Mouse (Mus musculus): ENCODE results near the gene Gm17409. TPM values are rescaled to one million over a fixed set of nuclear protein-coding genes. Genes with fewer than 3 reads are reported as not detected.
A peak's percentile ranks its signal among the peaks of the same experiment; 100 is the strongest.

The Gm17409 gene
- polyA plus RNA-seq, 2 experiments = not detected

DNA sequence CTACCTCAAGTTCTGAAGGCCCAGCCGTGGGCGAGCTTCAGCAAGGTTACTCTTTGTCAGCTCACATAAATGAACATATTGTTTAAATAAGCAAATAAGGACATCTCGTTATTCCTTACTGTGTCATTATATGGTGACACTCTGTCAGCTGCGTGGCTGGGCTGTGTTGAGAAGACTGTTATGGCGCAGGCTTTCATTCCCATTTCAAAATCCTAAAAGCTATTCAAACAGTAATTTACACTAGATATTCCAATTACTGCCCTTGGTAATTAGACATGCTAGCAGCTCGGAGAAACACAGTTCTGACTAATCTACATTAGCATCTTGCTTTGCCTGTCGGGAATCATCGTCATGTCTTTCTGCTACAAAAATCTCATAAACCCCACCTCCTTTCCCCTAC is 5.7 kb downstream of the Gm17409 start:
- no peak for TF ChIP-seq CTCF (IDR thresholded peaks at IDR 0.05; ENCODE audit: low read depth)
- TF ChIP-seq EP300 (IDR thresholded peaks at IDR 0.05; ENCODE audit: low read depth) = no peak
- no peak for ATAC-seq (ENCODE audit: insufficient read depth)
- DNase-seq (ENCODE audit: low read depth in 3 of 3, low spot score in 3 of 3) = no peak
- no peak overlapping the region for H3K4me2 ChIP-seq (ENCODE audit: low read depth)
- no peaks in the 10 kb centered on the region for H3K9me3 ChIP-seq (ENCODE audit: control insufficient read depth, low read length)
- H3K4me3 ChIP-seq (ENCODE audit: insufficient read depth in 1 of 2, low read depth in 2 of 2, low read length in 2 of 2) = no peak overlapping the region
- no peaks in the 10 kb centered on the region for H3K27me3 ChIP-seq (ENCODE audit: control insufficient read depth, insufficient read depth, low read length)
- 68% methylated on average over 8 of the region's 8 CpGs for WGBS (ENCODE audit: insufficient replicate concordance)
- no peaks in the 10 kb centered on the region for H3K36me3 ChIP-seq (replicated peaks; ENCODE audit: control insufficient read depth, insufficient read depth, low read depth)
- no peak overlapping the region for H3K9ac ChIP-seq (replicated peaks)
- no peaks in the 10 kb centered on the region for H3K4me1 ChIP-seq (replicated peaks; ENCODE audit: control insufficient read depth in 2 of 2, insufficient read depth in 2 of 2, low read length in 1 of 2)
- no peak overlapping the region for H3K27ac ChIP-seq

GRCm38 (mm10) chr2:58476956-58477715 is 7.2 kb downstream of the Gm17409 start:
- Histone ChIP-seq H3K9me3 (ENCODE audit: control insufficient read depth, low read length) (no peaks in the 10 kb centered on the region), H3K4me2 (ENCODE audit: low read depth) (no peak overlapping the region), H3K27me3 (ENCODE audit: control insufficient read depth, insufficient read depth, low read length) (no peaks in the 10 kb centered on the region), H3K4me3 (ENCODE audit: insufficient read depth in 1 of 2, low read depth in 2 of 2, low read length in 2 of 2) (no peak overlapping the region), H3K27ac (no peak overlapping the region), H3K9ac (replicated peaks) (no peak overlapping the region), H3K4me1 (replicated peaks; ENCODE audit: control insufficient read depth in 2 of 2, insufficient read depth in 2 of 2, low read length in 1 of 2) (no peaks in the 10 kb centered on the region; a peak in 1 of 4 replicates), H3K36me3 (replicated peaks; ENCODE audit: control insufficient read depth, insufficient read depth, low read depth) (no peaks in the 10 kb centered on the region)
- DNase-seq (ENCODE audit: low read depth in 3 of 3, low spot score in 3 of 3) (peak; percentile 15 to 28 (median 20)), ATAC-seq (ENCODE audit: insufficient read depth) (no peak)
- TF ChIP-seq EP300 (IDR thresholded peaks at IDR 0.05; ENCODE audit: low read depth) (no peak), CTCF (IDR thresholded peaks at IDR 0.05; ENCODE audit: low read depth) (peak; percentile 48; the same call in 1 of the 2 replicates)
- WGBS (ENCODE audit: insufficient replicate concordance) = 52% methylated on average over 12 of the region's 12 CpGs

DNA sequence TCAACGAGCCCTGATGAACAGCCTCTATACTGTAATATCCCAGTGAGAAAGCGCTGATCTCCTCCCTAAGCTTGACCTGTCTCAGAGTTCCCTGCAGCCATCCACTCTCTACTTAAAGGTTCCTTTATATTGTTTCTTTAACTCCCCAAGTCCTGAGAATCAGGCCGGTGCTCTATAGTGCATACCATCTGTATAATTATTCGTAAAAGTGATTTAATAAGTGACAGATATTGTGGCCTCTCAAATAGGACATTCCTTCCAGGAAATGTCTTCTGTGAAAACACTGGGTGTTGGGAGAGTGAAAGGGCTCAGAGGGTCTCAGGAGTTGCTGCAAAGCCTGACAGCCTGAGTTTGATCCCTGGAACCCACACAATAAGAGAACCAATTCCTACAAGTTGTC is 8.2 kb downstream of the Gm17409 start:
- H3K4me1 ChIP-seq (replicated peaks; ENCODE audit: control insufficient read depth in 2 of 2, insufficient read depth in 2 of 2, low read length in 1 of 2) = no peaks in the 10 kb centered on the region; a peak in 1 of 4 replicates
- no peak overlapping the region for H3K27ac ChIP-seq
- no peak for DNase-seq (ENCODE audit: low read depth in 3 of 3, low spot score in 3 of 3)
- no peak for TF ChIP-seq CTCF (IDR thresholded peaks at IDR 0.05; ENCODE audit: low read depth)
- no peak for TF ChIP-seq EP300 (IDR thresholded peaks at IDR 0.05; ENCODE audit: low read depth)
- 78% methylated on average over 4 of the region's 4 CpGs for WGBS (ENCODE audit: insufficient replicate concordance)
- H3K9me3 ChIP-seq (ENCODE audit: control insufficient read depth, low read length) = no peaks in the 10 kb centered on the region
- no peak for ATAC-seq (ENCODE audit: insufficient read depth)
- no peaks in the 10 kb centered on the region for H3K27me3 ChIP-seq (ENCODE audit: control insufficient read depth, insufficient read depth, low read length)
- no peak overlapping the region for H3K9ac ChIP-seq (replicated peaks)
- H3K4me2 ChIP-seq (ENCODE audit: low read depth) = no peak overlapping the region
- H3K36me3 ChIP-seq (replicated peaks; ENCODE audit: control insufficient read depth, insufficient read depth, low read depth) = no peaks in the 10 kb centered on the region
- no peak overlapping the region for H3K4me3 ChIP-seq (ENCODE audit: insufficient read depth in 1 of 2, low read depth in 2 of 2, low read length in 2 of 2)

DNA sequence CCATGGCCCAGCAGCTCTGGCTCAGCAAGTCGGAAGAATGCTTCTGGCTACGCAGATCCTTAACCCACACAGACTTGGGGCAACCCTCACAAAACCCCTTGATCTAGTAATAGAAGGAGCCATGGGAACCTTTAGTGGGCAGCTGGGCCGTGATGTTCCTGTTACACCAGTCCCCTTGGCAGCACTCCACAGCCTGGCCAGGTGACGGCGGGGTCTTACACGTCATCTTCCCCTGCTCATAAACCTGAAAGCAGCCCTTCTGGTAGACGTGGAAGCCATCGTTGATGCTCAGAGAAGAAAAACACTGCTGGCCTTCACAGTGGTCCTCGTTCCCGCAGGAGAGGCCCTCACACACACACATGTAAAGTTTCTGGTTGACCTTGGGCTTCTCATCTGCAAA is 9.6 kb downstream of the Gm17409 start:
- ATAC-seq (ENCODE audit: insufficient read depth) (no peak), DNase-seq (ENCODE audit: low read depth in 3 of 3, low spot score in 3 of 3) (no peak)
- H3K27me3 ChIP-seq (ENCODE audit: control insufficient read depth, insufficient read depth, low read length) = no peaks in the 10 kb centered on the region
- H3K27ac ChIP-seq = no peak overlapping the region
- H3K4me3 ChIP-seq (ENCODE audit: insufficient read depth in 1 of 2, low read depth in 2 of 2, low read length in 2 of 2) = no peak overlapping the region
- WGBS (ENCODE audit: insufficient replicate concordance) = 71% methylated on average over 10 of the region's 10 CpGs
- TF ChIP-seq CTCF (IDR thresholded peaks at IDR 0.05; ENCODE audit: low read depth) = no peak
- TF ChIP-seq EP300 (IDR thresholded peaks at IDR 0.05; ENCODE audit: low read depth) = no peak
- no peak overlapping the region for H3K4me2 ChIP-seq (ENCODE audit: low read depth)
- H3K9ac ChIP-seq (replicated peaks) = no peak overlapping the region
- no peaks in the 10 kb centered on the region for H3K36me3 ChIP-seq (replicated peaks; ENCODE audit: control insufficient read depth, insufficient read depth, low read depth)
- no peaks in the 10 kb centered on the region for H3K9me3 ChIP-seq (ENCODE audit: control insufficient read depth, low read length)
- H3K4me1 ChIP-seq (replicated peaks; ENCODE audit: control insufficient read depth in 2 of 2, insufficient read depth in 2 of 2, low read length in 1 of 2) = peaks cover 0 to under 1% of the 10 kb centered on the region in 2 experiments; a peak in 1 of 4 replicates

- Histone ChIP-seq H3K9me3 (ENCODE audit: control insufficient read depth, low read length) (no peaks in the 10 kb centered on the region), H3K4me2 (ENCODE audit: low read depth) (no peak overlapping the region), H3K36me3 (replicated peaks; ENCODE audit: control insufficient read depth, insufficient read depth, low read depth) (no peaks in the 10 kb centered on the region), H3K27me3 (ENCODE audit: control insufficient read depth, insufficient read depth, low read length) (no peaks in the 10 kb centered on the region), H3K27ac (no peak overlapping the region), H3K4me3 (ENCODE audit: insufficient read depth in 1 of 2, low read depth in 2 of 2, low read length in 2 of 2) (no peak overlapping the region), H3K9ac (replicated peaks) (no peak overlapping the region), H3K4me1 (replicated peaks; ENCODE audit: control insufficient read depth in 2 of 2, insufficient read depth in 2 of 2, low read length in 1 of 2) (peaks cover 0 to 6% of the 10 kb centered on the region in 2 experiments; a peak in 2 of 4 replicates)
- WGBS (ENCODE audit: insufficient replicate concordance) = 55% methylated on average over 6 of the region's 6 CpGs
- ATAC-seq (ENCODE audit: insufficient read depth) = no peak
- TF ChIP-seq EP300 (IDR thresholded peaks at IDR 0.05; ENCODE audit: low read depth) = no peak
- no peak for TF ChIP-seq CTCF (IDR thresholded peaks at IDR 0.05; ENCODE audit: low read depth)
- no peak for DNase-seq (ENCODE audit: low read depth in 3 of 3, low spot score in 3 of 3)
These were observed 10.8 kb downstream of the Gm17409 start for GRCm38 (mm10) chr2:58480764-58481163.
